Comparison of ENCODE assay signal across 8 mouse cellular contexts in the genomic region with DNA sequence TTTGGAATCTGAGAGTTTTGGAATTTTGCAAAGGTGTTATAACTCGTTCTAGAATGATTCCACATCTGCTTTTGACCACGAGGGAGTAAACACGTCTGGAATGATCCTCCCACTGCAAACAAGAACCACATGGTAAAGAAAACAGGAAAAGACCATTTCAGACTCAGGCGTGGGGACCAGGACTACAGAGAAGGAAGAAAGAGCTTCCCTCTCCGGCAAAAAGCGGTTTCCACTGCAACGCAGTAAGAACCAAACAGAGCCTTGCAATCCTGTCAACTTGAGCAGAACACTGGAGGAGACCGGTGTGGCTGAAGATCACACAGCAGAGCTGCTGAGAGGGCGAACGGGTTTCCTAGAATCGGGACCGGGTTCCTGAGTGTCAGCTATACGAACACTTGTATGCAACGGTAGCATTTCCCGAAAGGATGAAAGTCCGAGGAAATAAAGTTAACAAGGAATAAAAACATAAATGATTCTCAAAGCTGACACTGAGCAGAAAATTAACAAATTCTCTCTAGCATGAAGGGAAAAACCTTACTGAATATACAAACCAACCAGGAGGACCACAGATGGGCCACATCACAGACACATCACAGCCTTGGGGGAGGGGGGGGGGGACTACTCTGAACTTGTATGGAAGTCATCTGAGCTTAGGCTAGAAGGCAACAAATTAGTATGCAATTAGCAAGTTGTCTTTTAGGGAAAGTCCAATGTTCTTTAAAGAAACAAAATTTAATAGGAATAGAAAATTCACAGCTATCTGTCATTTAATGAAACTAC.
DNase-seq lines count a peak whose midpoint lies in the region; ATAC-seq and TF ChIP-seq lines count a peak whose summit lies in the region.

No protein-coding gene starts in this region.

- H3K4me1 ChIP-seq in midbrain, postnatal 0 days (ENCODE audit: insufficient read depth, low read length), result no peaks in the 10 kb centered on the region
- H3K4me1 ChIP-seq in midbrain, embryonic 16.5 days (ENCODE audit: control insufficient read depth, insufficient read depth, low read length), result no peaks in the 10 kb centered on the region
- H3K4me1 ChIP-seq in embryonic facial prominence, embryonic 13.5 days, result peaks cover 9% of the 10 kb centered on the region; the same call in 1 of the 2 replicates
- H3K4me1 ChIP-seq in intestine, embryonic 15.5 days (replicated peaks), result no peaks in the 10 kb centered on the region
- no peaks in the 10 kb centered on the region for H3K4me1 ChIP-seq in liver, embryonic 11.5 days (replicated peaks; ENCODE audit: control insufficient read depth, insufficient read depth, low read length)
- H3K4me1 ChIP-seq in hindbrain, embryonic 14.5 days (replicated peaks; ENCODE audit: control insufficient read depth, insufficient read depth, low read length), result no peaks in the 10 kb centered on the region

- DNase-seq in midbrain, postnatal 0 days (ENCODE audit: low spot score), result no peak
- DNase-seq in lung, postnatal 36 days, result peak; percentile 26
- no peak for DNase-seq in liver, embryonic 11.5 days (ENCODE audit: low spot score)
- no peak for DNase-seq in left cerebral cortex, postnatal 36 days (ENCODE audit: low spot score in 2 of 2)
- DNase-seq in hindbrain, embryonic 14.5 days (ENCODE audit: low spot score), result no peak

- H3K27me3 ChIP-seq in midbrain, postnatal 0 days (ENCODE audit: insufficient read depth, low read length), result no peaks in the 10 kb centered on the region
- H3K27me3 ChIP-seq in midbrain, embryonic 16.5 days (ENCODE audit: control insufficient read depth, insufficient read depth, low read depth, low read length), result no peaks in the 10 kb centered on the region
- no peaks in the 10 kb centered on the region for H3K27me3 ChIP-seq in embryonic facial prominence, embryonic 13.5 days
- no peaks in the 10 kb centered on the region for H3K27me3 ChIP-seq in intestine, embryonic 15.5 days (replicated peaks)
- H3K27me3 ChIP-seq in liver, embryonic 11.5 days (replicated peaks; ENCODE audit: control insufficient read depth, insufficient read depth, low read length), result no peaks in the 10 kb centered on the region
- H3K27me3 ChIP-seq in hindbrain, embryonic 14.5 days (ENCODE audit: control insufficient read depth, insufficient read depth, low read length), result no peaks in the 10 kb centered on the region

- 76% methylated on average over 16 of the region's 16 CpGs for WGBS in midbrain, postnatal 0 days
- WGBS in midbrain, embryonic 16.5 days, result 77% methylated on average over 16 of the region's 16 CpGs
- WGBS in embryonic facial prominence, embryonic 13.5 days, result 24% methylated on average over 16 of the region's 16 CpGs
- 38% methylated on average over 16 of the region's 16 CpGs for WGBS in intestine, embryonic 15.5 days
- WGBS in liver, embryonic 11.5 days, result 50% methylated on average over 16 of the region's 16 CpGs
- WGBS in hindbrain, embryonic 14.5 days, result 79% methylated on average over 16 of the region's 16 CpGs

- H3K27ac ChIP-seq in midbrain, postnatal 0 days (ENCODE audit: low read depth, low read length), result no peak overlapping the region
- H3K27ac ChIP-seq in midbrain, embryonic 16.5 days (ENCODE audit: low read length), result no peak overlapping the region
- H3K27ac ChIP-seq in embryonic facial prominence, embryonic 13.5 days, result peak overlapping the region; percentile 83
- H3K27ac ChIP-seq in intestine, embryonic 15.5 days, result peak overlapping the region; percentile 66
- H3K27ac ChIP-seq in liver, embryonic 11.5 days (ENCODE audit: low read depth, low read length), result no peak overlapping the region
- H3K27ac ChIP-seq in hindbrain, embryonic 14.5 days, result no peak overlapping the region

- H3K4me2 ChIP-seq in midbrain, postnatal 0 days (ENCODE audit: low read depth, low read length, poor library complexity, severe bottlenecking), result 0 out of 2 replicates have a peak overlapping the region, but pooled peaks have one; percentile 1
- H3K4me2 ChIP-seq in midbrain, embryonic 16.5 days (ENCODE audit: low read length), result no peak overlapping the region
- H3K4me2 ChIP-seq in embryonic facial prominence, embryonic 13.5 days, result peak overlapping the region; percentile 58
- H3K4me2 ChIP-seq in intestine, embryonic 15.5 days (replicated peaks), result peak overlapping the region; percentile 45
- no peak overlapping the region for H3K4me2 ChIP-seq in liver, embryonic 11.5 days
- no peak overlapping the region for H3K4me2 ChIP-seq in hindbrain, embryonic 14.5 days (replicated peaks)

- H3K9ac ChIP-seq in midbrain, postnatal 0 days (replicated peaks; ENCODE audit: low read length, poor library complexity, severe bottlenecking), result no peak overlapping the region
- H3K9ac ChIP-seq in midbrain, embryonic 16.5 days (ENCODE audit: low read depth, low read length), result no peak overlapping the region
- peak overlapping the region; percentile 62 for H3K9ac ChIP-seq in embryonic facial prominence, embryonic 13.5 days
- H3K9ac ChIP-seq in intestine, embryonic 15.5 days, result peak overlapping the region; percentile 20; the same call in 1 of the 2 replicates
- no peak overlapping the region for H3K9ac ChIP-seq in liver, embryonic 11.5 days (ENCODE audit: low read depth, low read length)
- no peak overlapping the region for H3K9ac ChIP-seq in hindbrain, embryonic 14.5 days

- no peak for ATAC-seq in midbrain, postnatal 0 days (ENCODE audit: low FRiP score)
- no peak for ATAC-seq in midbrain, embryonic 16.5 days
- ATAC-seq in embryonic facial prominence, embryonic 13.5 days (ENCODE audit: insufficient number of reproducible peaks, insufficient read depth, low FRiP score, low TSS enrichment, low read depth), result no peak
- ATAC-seq in intestine, embryonic 15.5 days, result no peak
- no peak for ATAC-seq in liver, embryonic 11.5 days (replicated peaks; ENCODE audit: low FRiP score)
- no peak for ATAC-seq in hindbrain, embryonic 14.5 days (ENCODE audit: low FRiP score)

- no peaks in the 10 kb centered on the region for H3K9me3 ChIP-seq in midbrain, postnatal 0 days (ENCODE audit: low read length)
- H3K9me3 ChIP-seq in midbrain, embryonic 16.5 days (replicated peaks; ENCODE audit: control insufficient read depth, low read length, poor library complexity, severe bottlenecking), result no peaks in the 10 kb centered on the region
- no peaks in the 10 kb centered on the region for H3K9me3 ChIP-seq in embryonic facial prominence, embryonic 13.5 days
- no peaks in the 10 kb centered on the region for H3K9me3 ChIP-seq in intestine, embryonic 15.5 days
- H3K9me3 ChIP-seq in liver, embryonic 11.5 days (ENCODE audit: control insufficient read depth, low read length), result no peaks in the 10 kb centered on the region
- no peaks in the 10 kb centered on the region for H3K9me3 ChIP-seq in hindbrain, embryonic 14.5 days (ENCODE audit: control insufficient read depth, low read length)

- no peaks in the 10 kb centered on the region for H3K36me3 ChIP-seq in midbrain, postnatal 0 days (ENCODE audit: insufficient read depth, low read length)
- no peaks in the 10 kb centered on the region for H3K36me3 ChIP-seq in midbrain, embryonic 16.5 days (ENCODE audit: control insufficient read depth, insufficient read depth, low read length)
- no peaks in the 10 kb centered on the region for H3K36me3 ChIP-seq in embryonic facial prominence, embryonic 13.5 days
- H3K36me3 ChIP-seq in intestine, embryonic 15.5 days, result no peaks in the 10 kb centered on the region
- no peaks in the 10 kb centered on the region for H3K36me3 ChIP-seq in liver, embryonic 11.5 days (ENCODE audit: control insufficient read depth, insufficient read depth, low read length)
- H3K36me3 ChIP-seq in hindbrain, embryonic 14.5 days (replicated peaks; ENCODE audit: control insufficient read depth, insufficient read depth), result no peaks in the 10 kb centered on the region

- TF ChIP-seq CTCF in midbrain, postnatal 0 days (IDR thresholded peaks at IDR 0.05), result no peak

- H3K4me3 ChIP-seq in midbrain, postnatal 0 days (ENCODE audit: low read depth, low read length), result no peak overlapping the region
- no peak overlapping the region for H3K4me3 ChIP-seq in midbrain, embryonic 16.5 days (ENCODE audit: low read depth, low read length)
- H3K4me3 ChIP-seq in embryonic facial prominence, embryonic 13.5 days, result peak overlapping the region; percentile 30
- peak overlapping the region; percentile 14; the same call in 1 of the 2 replicates for H3K4me3 ChIP-seq in intestine, embryonic 15.5 days (replicated peaks)
- no peak overlapping the region for H3K4me3 ChIP-seq in liver, embryonic 11.5 days (ENCODE audit: low read depth, low read length)
- H3K4me3 ChIP-seq in hindbrain, embryonic 14.5 days (replicated peaks; ENCODE audit: low read length), result no peak overlapping the region

- intact Hi-C loops in left cerebral cortex, postnatal 36 days (cut with DNase I), result no loop called here

Comparison
In these comparisons a context has a peak if more than half of its experiments do, and no peak if none do; other contexts are left out.
1. H3K4me2 ChIP-seq: peak in midbrain, postnatal 0 days (single experiment), embryonic facial prominence, embryonic 13.5 days (single experiment) and intestine, embryonic 15.5 days (single experiment); none in midbrain, embryonic 16.5 days (single experiment), liver, embryonic 11.5 days (single experiment) and hindbrain, embryonic 14.5 days (single experiment).
2. H3K27ac ChIP-seq: peak in embryonic facial prominence, embryonic 13.5 days (single experiment) and intestine, embryonic 15.5 days (single experiment); none in midbrain, postnatal 0 days (single experiment), midbrain, embryonic 16.5 days (single experiment), liver, embryonic 11.5 days (single experiment) and hindbrain, embryonic 14.5 days (single experiment).
3. H3K4me3 ChIP-seq: peak in embryonic facial prominence, embryonic 13.5 days (single experiment) and intestine, embryonic 15.5 days (single experiment); none in midbrain, postnatal 0 days (single experiment), midbrain, embryonic 16.5 days (single experiment), liver, embryonic 11.5 days (single experiment) and hindbrain, embryonic 14.5 days (single experiment).
4. H3K9ac ChIP-seq: peak in embryonic facial prominence, embryonic 13.5 days (single experiment) and intestine, embryonic 15.5 days (single experiment); none in midbrain, postnatal 0 days (single experiment), midbrain, embryonic 16.5 days (single experiment), liver, embryonic 11.5 days (single experiment) and hindbrain, embryonic 14.5 days (single experiment).